Mouse (Mus musculus) cerebellum, postnatal 36 days (tissue): Measurements from ENCODE around the gene Dnmt3l.

Experiments
- DNase-seq, 2 experiments: peaks; one replicate each; pipeline ENCODE4 v3.0.0; 2021 to 2022; ENCODE audit warnings: mixed read lengths in 2 of 2

Dnmt3l gene

GRCm38 (mm10) chr10:78037139-78037538 is 4.6 kb upstream of the Dnmt3l start:
- no peak for DNase-seq

GRCm38 (mm10) chr10:78042096-78042495 is 349 bp downstream of the Dnmt3l start:
- no peak for DNase-seq

DNA sequence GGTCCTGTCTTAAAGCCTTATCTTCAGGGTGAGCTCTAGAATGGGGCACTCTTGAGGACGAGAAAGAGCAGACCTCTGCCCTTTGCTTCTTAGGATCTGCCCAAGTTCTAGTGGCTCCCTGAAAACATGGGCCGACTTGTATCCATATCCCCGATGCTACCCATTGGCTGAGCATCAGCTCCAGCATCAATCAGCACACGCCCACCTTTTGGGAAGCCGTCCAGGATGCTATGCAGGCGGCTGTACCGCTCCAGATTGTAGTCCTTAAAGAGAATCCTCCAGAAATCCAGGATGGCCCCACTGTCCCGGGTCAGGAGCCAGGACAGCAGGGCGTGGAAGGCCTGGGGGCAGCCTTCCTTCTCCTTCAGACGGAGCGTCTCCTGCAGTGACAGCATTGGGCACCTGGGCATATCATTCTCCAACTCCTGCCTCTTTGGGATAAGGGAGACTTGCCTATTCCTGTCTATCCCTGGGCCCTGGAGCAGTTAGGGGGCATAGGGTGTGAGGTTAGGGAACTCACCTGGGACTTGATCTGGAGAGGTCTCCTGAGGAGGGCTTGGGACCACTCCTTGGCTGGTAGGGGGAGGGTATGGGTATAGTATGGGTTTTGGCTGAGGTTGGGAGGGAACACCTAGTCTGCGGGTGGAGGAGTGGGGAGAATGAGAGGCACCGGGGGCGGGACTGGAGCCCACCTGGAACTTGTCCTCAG is 1.1 kb downstream of the Dnmt3l start:
- no peak for DNase-seq

- peak; percentile 35 to 59 for DNase-seq
Observed at GRCm38 (mm10) chr10:78043406-78043836, 1.7 kb downstream of the Dnmt3l start, which contains the start of gene Aire. TSS of gene Aire (minus strand) at chr10:78043610.

DNA sequence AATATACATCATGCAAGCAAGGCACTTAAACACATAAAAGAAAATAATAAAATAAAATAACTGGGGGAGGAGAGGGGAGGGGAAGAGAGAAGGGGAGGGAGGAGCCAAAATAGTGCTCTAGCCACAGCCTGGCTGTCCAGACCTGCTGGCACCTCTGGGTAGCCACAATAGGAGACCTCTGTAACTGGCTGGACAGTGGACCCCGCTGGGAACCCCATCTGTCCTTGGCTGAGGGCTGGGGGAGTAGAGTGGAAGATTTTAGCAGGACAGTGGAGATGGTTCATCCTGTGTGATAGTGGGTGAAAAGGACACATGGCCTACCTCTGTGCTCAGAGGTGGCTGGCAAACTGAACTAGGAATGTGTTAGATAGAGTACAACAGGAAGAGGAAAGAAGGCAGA is 2.8 kb downstream of the Dnmt3l start:
- no peak for DNase-seq

GRCm38 (mm10) chr10:78046388-78046787 is 4.6 kb downstream of the Dnmt3l start:
- no peak for DNase-seq

GRCm38 (mm10) chr10:78048061-78048730 is 6.4 kb downstream of the Dnmt3l start:
- no peak for DNase-seq

DNA sequence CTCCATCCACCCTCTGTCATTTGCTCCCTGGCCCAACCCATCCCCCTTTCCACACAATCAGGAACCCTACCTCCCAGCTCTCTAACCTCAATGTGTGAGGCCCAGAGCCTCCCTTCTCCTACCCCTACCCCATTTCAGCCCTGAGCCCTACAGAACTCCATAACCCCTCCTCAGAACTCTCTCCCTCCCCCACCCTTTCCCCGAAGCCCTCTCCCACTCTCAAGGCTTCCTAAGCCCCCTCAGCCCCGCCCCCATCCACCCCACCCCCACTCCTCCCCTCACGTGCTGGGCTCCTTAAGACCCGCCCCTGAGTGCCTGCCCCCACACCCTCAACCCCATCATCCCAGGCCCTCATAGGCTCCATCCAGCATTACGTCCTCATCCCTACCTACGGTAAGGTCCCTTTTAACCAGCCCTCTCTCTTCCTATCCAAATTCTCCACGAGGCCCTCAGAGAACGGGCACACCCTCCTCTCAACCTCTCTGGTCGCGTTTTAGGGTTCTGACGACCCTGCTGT is 7.8 kb downstream of the Dnmt3l start:
- DNase-seq, result no peak

GRCm38 (mm10) chr10:78054633-78055565 is 13.2 kb downstream of the Dnmt3l start:
- DNase-seq, result no peak

GRCm38 (mm10) chr10:78057056-78057455 is 15.3 kb downstream of the Dnmt3l start:
- no peak for DNase-seq

- DNase-seq, result no peak
Observed at GRCm38 (mm10) chr10:78063122-78063521, 21.4 kb downstream of the Dnmt3l start.

DNA sequence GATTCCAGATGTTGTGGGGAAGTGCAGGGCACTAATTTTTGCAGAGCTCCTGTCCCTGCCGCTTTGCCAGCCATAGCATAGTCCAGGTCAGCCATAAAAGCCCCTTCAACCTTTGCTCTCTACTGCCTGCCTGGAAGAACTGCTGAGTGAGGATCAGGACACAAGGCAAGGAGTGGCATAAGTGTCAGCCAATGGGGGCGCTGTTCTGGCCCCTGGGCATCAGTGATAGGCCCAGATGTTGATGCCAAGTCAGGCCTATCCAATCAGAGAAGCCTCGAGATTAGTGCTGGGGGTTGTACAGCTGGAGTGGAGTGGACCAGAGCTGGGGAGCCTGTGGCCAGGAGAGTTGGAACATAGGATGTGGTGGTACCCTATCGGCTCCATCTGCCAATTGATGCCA is 25.5 kb downstream of the Dnmt3l start:
- DNase-seq, result no peak

DNA sequence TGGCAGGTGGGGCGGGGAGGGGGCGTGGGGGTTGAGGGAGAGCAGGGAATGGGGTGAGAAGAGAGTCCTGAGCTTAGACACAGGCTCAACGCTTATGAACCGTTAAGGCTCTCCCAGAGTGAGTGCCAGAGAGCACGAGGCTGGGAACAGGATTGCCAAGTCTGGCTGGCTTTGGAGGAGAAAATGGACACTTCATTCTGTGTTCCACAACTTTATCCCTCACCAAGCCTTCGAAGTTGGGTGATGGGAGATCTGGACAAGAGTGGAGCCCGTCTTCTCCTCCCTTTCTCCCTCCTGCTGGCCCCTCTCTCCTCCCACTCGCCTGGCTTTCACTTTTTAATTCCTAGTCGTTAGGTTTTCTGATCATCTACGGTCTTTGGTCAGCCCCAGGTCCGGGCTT is 26.8 kb downstream of the Dnmt3l start:
- no peak for DNase-seq

GRCm38 (mm10) chr10:78069101-78070011 is 27.6 kb downstream of the Dnmt3l start, which contains the start of gene Icosl:
TSS of gene Icosl (plus strand) at chr10:78069302.
- DNase-seq, result peak; percentile 55 to 69

DNA sequence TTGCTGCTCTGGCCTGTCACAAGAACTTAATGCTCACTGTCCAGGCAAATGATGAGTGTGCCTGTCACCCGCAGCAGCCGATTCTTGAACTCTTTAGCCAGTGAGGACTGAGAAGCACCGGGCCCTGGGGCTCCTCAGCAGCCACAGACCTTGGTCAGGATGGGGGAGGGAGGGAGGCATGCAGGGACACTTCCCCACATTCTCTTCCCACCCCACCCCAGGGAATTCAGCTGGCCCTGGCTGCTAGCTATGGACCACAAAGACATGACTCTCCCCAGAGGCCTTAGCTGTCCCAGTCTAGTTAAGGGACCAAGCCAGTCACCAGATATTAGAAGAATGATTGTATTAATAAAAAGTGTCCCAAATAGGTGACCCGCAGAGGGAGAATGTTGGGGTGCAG is 32.4 kb downstream of the Dnmt3l start:
- no peak for DNase-seq

GRCm38 (mm10) chr10:78074977-78075376 is 33.2 kb downstream of the Dnmt3l start:
- DNase-seq, result no peak

GRCm38 (mm10) chr10:78077862-78078261 is 36.1 kb downstream of the Dnmt3l start:
- no peak for DNase-seq

- DNase-seq, result no peak
Observed at GRCm38 (mm10) chr10:78078276-78078675, 36.5 kb downstream of the Dnmt3l start.

DNA sequence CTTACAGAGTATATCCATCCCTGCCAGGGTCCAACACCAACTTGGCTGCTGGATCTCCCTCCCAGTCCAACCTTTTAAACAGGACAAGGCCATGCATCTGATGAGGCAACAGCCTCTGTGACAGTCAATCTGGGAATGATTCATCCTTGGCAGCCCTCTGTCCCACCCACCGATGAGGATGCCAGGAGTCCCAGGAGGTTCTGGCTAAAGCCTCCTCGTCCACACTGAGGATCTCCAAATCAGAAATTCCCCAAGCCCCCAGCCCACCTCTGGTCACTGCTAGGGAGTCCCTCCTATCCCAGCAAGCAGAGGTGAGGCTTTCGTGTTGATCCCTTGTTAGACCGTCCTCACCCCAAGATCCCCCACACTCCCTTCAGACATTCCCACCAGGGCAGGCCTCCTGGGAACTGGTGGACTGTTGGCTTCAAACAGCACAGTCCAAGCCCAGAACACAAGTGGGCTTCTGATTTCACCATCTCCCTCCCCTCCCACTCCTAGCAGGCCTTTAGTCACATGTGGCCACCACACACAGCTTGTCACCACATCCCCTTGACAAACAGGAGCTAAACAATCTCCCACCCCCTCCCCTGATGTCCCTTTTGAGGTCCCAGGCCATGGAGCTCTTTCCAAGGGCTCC is 38.3 kb downstream of the Dnmt3l start:
- no peak for DNase-seq

DNA sequence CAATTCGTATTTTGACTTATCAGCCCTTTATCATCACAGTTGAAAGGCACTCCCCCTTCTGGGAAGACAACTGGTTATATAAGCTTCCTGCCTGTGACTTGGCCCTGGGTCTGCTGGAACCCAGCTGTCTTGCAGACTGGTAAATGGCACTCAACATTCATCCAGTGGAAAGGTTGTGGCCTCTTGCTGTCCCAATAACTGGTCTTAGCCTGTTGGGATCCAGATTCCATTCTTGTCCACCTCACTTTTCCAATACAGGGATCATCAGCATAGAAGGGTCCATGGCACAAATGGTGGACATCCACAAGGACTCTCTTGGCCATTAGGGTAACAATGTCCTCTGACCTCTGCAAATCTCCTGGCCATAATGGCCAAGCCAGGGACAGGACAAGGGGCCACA is 42.3 kb downstream of the Dnmt3l start:
- DNase-seq, result no peak

DNA sequence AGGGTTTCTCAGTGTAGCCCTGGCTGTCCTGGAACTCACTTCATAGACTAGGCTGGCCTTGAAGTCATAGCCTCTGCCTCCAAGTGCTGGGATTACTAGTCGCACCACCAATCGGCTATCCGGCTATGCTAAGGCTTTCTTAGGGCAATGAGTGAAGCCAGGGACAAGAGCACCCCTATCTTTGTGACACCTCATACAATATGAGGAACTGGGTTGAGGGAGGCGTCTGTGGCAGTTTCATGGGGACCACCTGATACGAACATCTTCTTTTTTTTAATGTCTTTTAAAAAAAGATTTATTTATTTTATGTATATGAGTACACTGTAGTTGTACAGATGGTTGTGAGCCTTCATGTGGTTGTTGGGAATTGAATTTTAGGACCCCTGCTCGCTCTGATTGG is 44.0 kb downstream of the Dnmt3l start:
- no peak for DNase-seq
